Mouse (Mus musculus): ENCODE results near the gene Slc5a4b. TPM values are rescaled to one million over a fixed set of nuclear protein-coding genes. Genes with fewer than 3 reads are reported as not detected.
A peak's percentile ranks its signal among the peaks of the same experiment; 100 is the strongest.

Gene Slc5a4b
- total RNA-seq, 2 experiments from 2014 or later = not detected

DNA sequence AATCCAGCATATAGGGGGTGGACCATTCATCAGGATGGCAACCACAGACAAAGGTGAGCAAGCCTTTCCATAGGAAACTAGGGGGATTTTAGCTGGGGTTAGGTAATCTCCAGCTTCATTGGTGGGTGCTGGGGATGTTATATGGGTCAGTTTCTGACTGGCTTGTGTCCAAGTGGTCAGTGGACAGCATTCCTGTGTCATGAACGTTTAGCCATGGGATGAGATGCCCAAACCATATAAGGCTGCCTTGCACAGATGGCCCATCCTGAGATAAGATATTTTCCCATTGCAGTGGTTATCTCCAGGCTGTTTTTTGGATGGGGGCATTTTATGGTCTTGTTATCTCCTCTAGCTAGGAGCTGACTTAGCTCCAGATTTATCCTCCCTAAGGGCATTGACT lies 64.0 kb downstream of the Slc5a4b start:
- ATAC-seq (replicated peaks; ENCODE audit: poor library complexity) = no peak

- ATAC-seq (replicated peaks; ENCODE audit: poor library complexity) = no peak
These were observed 65.4 kb downstream of the Slc5a4b start for GRCm38 (mm10) chr10:76045343-76045742.

DNA sequence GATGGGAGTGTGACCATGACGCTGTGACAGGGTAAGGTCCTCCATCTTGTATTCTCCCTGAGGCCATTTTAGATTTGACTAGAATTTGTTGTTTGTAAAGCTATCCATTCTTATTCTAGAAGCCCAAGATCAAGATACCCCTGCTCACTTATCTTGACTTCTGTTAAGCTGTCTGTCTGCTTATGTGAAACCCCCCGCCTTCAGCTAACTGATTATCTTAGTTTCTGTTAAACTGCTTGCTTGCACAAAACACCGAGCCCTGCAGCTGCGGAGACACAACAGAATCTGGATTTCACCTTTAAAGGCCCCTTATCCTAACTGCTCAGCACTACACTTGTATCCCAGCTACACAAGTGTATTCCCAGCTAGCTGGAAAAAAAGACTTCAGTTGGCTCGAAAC lies 73.8 kb downstream of the Slc5a4b start:
- no peak for ATAC-seq (replicated peaks; ENCODE audit: poor library complexity)

DNA sequence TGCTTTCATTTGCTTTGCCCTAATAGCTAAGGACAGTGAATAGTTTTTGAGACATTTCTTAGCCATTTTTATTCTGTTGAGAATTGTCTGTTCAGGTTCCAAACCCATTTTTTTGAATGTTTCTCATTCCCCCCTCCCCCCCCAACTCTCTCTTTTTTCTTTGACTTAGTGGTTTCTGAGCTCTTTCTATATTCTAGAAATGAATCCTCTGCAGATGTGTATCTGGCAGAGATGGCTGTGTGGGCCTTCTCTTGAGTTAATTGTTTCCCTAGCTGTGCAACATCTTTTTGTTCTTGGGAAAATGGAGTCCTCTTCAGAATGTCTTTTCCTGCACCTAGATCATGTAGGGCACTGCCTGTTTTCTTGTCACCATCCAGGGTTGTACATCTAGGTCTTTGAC lies 75.5 kb downstream of the Slc5a4b start:
- ATAC-seq (replicated peaks; ENCODE audit: poor library complexity) = no peak

DNA sequence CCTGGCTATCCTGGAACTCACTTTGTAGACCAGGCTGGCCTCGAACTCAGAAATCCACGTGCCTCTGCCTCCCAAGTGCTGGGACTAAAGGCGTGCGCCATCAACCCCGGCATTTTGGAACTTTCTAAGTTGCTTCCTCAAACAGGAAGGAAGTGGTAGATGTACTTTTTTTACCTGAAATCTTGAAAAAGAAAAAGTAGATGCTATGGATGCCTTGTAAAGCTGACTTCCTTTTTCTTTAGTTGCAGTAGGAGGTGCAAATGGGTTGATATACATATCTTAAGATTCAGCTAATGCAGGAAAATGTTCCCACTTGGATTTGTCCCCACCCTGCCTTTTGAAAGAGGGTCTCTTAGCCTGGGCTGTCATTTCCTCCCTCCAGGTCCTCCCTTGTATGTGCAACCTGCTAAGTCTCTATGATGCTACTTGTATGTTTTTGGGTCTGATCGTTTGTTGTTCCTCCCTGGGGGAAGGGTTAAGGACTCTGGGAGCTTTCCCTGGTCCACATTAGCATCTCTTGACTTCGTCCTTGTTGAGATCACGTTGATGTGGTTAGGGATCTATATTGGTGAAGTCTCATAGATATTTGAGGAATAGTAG lies 76.7 kb downstream of the Slc5a4b start:
- ATAC-seq (replicated peaks; ENCODE audit: poor library complexity) = no peak

DNA sequence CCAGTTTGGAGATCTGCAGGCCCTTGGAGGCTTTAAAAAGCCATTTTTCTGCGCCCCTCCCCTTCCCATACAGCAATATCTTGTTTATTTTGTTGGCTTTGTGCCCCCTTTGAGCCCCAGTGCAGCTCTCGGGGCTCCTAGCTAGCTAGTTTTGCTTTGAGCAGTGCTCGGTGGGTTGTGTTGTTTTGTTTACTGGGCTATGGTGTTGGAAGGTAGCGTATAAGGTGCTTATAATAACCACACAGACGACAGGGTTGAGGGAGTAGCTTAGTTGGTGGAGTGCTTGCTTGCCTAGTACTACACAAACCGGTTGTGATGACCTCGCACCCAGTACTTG lies 77.7 kb downstream of the Slc5a4b start:
- ATAC-seq (replicated peaks; ENCODE audit: poor library complexity) = 0 out of 2 replicates have a peak, but pooled peaks have one; percentile 2

GRCm38 (mm10) chr10:76032402-76033118 lies 78.2 kb downstream of the Slc5a4b start, which contains the start of gene Zfp280b:
TSS of gene Zfp280b (plus strand) at chr10:76032650.
- peak; percentile 99 for ATAC-seq (replicated peaks; ENCODE audit: poor library complexity)

DNA sequence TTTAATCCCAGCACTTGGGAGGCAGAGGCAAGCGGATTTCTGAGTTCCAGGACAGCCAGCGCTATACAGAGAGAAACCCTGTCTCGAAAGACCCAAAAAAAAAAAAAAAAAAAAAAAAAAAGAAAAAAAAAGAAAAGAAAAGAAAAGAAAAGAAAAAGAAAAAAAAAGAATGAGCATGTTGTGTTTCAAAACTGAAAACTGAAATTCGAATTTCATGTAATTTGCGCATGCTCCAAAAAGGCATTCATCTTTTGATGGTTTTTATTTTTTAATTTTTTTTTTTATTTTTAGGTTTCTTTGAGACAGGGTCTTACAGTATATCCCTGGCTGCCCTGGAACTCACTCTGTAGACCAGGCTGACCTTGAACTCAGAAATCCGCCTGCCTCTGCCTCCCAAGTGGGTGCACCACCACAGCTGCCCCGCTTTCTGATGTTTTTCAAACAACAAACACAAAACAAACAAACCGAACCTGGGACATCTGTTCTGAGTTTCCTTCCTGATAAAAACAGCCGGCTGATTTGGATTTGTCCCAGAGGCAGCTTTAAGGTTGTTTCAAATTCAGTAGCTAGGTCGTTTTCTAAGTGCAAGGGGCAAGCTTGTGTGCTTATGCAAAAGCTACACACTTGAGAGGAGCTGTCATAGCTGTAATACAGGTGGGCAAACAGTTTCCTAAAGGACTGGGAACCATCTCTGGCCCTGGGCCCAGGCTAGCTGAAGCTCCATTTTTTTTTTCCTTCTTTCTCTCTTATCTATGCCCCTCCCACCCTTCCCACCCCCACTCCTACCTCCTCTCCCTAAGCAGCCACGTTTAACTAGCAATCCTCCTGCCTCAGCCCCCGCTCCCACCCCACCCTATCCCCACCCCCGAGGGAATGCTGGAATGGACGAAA lies 79.0 kb downstream of the Slc5a4b start:
- peak; percentile 18 for ATAC-seq (replicated peaks; ENCODE audit: poor library complexity)

DNA sequence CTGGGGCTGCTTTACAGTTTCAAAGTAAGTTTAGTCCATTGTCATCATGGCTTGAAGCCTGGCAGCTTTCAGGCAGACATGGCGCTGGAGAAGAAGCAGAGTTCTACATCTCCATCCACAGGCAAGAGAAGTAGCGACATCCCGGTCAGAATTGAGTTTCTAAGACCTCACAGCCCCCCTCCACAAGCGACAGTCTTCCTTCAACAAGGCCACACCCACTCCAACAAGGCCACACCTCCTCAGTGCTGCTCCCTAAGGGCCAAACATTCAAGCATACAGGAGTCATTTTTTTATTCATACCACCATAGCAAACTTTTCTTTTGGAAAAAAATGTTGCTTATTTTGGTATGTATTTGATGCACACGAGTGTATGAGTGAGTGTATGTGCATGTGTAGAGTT lies 80.3 kb downstream of the Slc5a4b start:
- no peak for ATAC-seq (replicated peaks; ENCODE audit: poor library complexity)

- ATAC-seq (replicated peaks; ENCODE audit: poor library complexity) = no peak
These were observed 81.5 kb downstream of the Slc5a4b start for GRCm38 (mm10) chr10:76029276-76029675.

- ATAC-seq (replicated peaks; ENCODE audit: poor library complexity) = no peak
These were observed 82.4 kb downstream of the Slc5a4b start for GRCm38 (mm10) chr10:76028396-76028795.

GRCm38 (mm10) chr10:76028016-76028366 lies 82.8 kb downstream of the Slc5a4b start:
- ATAC-seq (replicated peaks; ENCODE audit: poor library complexity) = no peak

GRCm38 (mm10) chr10:76027127-76028015 lies 83.4 kb downstream of the Slc5a4b start:
- no peak for ATAC-seq (replicated peaks; ENCODE audit: poor library complexity)

GRCm38 (mm10) chr10:76025470-76026190 lies 85.1 kb downstream of the Slc5a4b start:
- ATAC-seq (replicated peaks; ENCODE audit: poor library complexity) = no peak

DNA sequence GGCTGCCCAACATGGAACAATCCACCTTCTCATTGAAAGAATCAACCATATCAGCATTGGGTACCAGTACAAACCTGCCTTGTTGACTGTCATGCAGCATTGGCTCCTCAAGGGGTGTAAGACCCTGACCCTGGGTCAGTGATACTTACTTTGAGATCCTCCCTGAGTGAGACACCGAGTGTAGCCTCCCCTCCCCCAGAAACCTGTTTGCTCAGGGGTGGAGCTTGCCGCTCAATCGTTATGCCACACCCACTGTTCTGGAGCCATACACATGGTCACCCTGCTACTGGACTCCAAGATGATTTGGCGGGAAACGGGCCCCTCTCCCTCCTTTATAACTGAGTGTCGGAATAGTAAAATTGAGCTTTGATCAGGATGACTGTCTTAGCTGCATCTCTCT lies 86.8 kb downstream of the Slc5a4b start:
- no peak for ATAC-seq (replicated peaks; ENCODE audit: poor library complexity)

- ATAC-seq (replicated peaks; ENCODE audit: poor library complexity) = peak; percentile 55; the same call in 1 of the 2 replicates
These were observed 89.0 kb downstream of the Slc5a4b start for GRCm38 (mm10) chr10:76021728-76022127.

GRCm38 (mm10) chr10:76016886-76017285 lies 93.9 kb downstream of the Slc5a4b start:
- ATAC-seq (replicated peaks; ENCODE audit: poor library complexity) = no peak

GRCm38 (mm10) chr10:76012922-76013321 lies 97.8 kb downstream of the Slc5a4b start:
- no peak for ATAC-seq (replicated peaks; ENCODE audit: poor library complexity)

GRCm38 (mm10) chr10:76009812-76010211 lies 100.9 kb downstream of the Slc5a4b start:
- no peak for ATAC-seq (replicated peaks; ENCODE audit: poor library complexity)
